Mouse (Mus musculus) liver, postnatal 0 days (tissue): ENCODE measurements around the gene Ints11.

Source experiments
- CTCF ChIP-seq: sonication (generic); IDR thresholded peaks from 2 replicates; pipeline ENCODE4 v1.5.1; 2016; ENCODE audit warnings: antibody characterized with exemption, low read depth
- EP300 ChIP-seq: IDR thresholded peaks from 2 replicates; pipeline ENCODE4 v1.6.1; 2016; ENCODE audit warnings: antibody characterized with exemption, low read depth, mild to moderate bottlenecking

- no peak for TF ChIP-seq EP300
- no peak for TF ChIP-seq CTCF
These were observed 36.8 kb downstream of the Ints11 start for GRCm38 (mm10) chr4:155906125-155906524.
